Mouse (Mus musculus) heart, embryonic 15.5 days (tissue): ENCODE results near the gene Galnt7. TPM values are rescaled to one million over a fixed set of nuclear protein-coding genes. Genes with fewer than 3 reads are reported as not detected.
A peak's percentile ranks its signal among the peaks of the same experiment; 100 is the strongest.

Experiments
- ATAC-seq: fragments of 200-750 bp; cut with Nextera tagmentation; replicated peaks from 2 replicates; pipeline ENCODE4 v1.8.0; 2017; ENCODE audit warnings: low read depth, moderate TSS enrichment; ENCODE audit not compliant: insufficient number of reproducible peaks, insufficient read depth, low FRiP score
- H3K27ac ChIP-seq: fragments of 300-500 bp; sonication (generic); 2 replicates; pipeline ENCODE4 v1.5.1; 2015; ENCODE audit warnings: mild to moderate bottlenecking, inconsistent platforms
- H3K27me3 ChIP-seq: fragments of 300-500 bp; sonication (generic); 2 replicates; pipeline ENCODE4 v1.6.1; 2015; ENCODE audit warnings: inconsistent platforms
- H3K36me3 ChIP-seq: fragments of 300-500 bp; sonication (generic); 2 replicates; pipeline ENCODE4 v1.6.1; 2015; ENCODE audit warnings: mild to moderate bottlenecking, inconsistent platforms
- H3K4me1 ChIP-seq: fragments of 300-500 bp; sonication (generic); replicated peaks from 2 replicates; pipeline ENCODE4 v1.6.1; 2015; ENCODE audit warnings: inconsistent platforms
- H3K4me2 ChIP-seq: fragments of 300-500 bp; sonication (generic); 2 replicates; pipeline ENCODE4 v1.6.1; 2015; ENCODE audit warnings: inconsistent platforms, mild to moderate bottlenecking, moderate library complexity
- H3K4me3 ChIP-seq: fragments of 300-500 bp; sonication (generic); 2 replicates; pipeline ENCODE4 v1.5.1; 2015; ENCODE audit warnings: mild to moderate bottlenecking, inconsistent platforms
- H3K9ac ChIP-seq: fragments of 300-500 bp; sonication (generic); 2 replicates; pipeline ENCODE4 v1.6.1; 2015; ENCODE audit warnings: mild to moderate bottlenecking, inconsistent platforms
- H3K9me3 ChIP-seq: fragments of 300-500 bp; sonication (generic); replicated peaks from 2 replicates; pipeline ENCODE4 v1.6.1; 2016; ENCODE audit warnings: inconsistent platforms
- WGBS: fragments of 180-500 bp; shearing (Covaris S2); methylation state at CpG from one replicate; pipeline ENCODE4 v1.1.7; 2015; ENCODE audit warnings: mixed read lengths; 5-methylcytosine and 5-hydroxymethylcytosine counted together
- polyA plus RNA-seq: library from polyadenylated mRNA; unstranded; fragments of >200 nt; fragmentation: Nextera tagmentation; extraction: Ambion mirVana; gene quantifications from 2 replicates; pipeline ENCODE4 v1.2.1, GENCODE M21; 2015

Gene Galnt7
- polyA plus RNA-seq, 1 experiment from 2014 or later, result 5.2 TPM

DNA sequence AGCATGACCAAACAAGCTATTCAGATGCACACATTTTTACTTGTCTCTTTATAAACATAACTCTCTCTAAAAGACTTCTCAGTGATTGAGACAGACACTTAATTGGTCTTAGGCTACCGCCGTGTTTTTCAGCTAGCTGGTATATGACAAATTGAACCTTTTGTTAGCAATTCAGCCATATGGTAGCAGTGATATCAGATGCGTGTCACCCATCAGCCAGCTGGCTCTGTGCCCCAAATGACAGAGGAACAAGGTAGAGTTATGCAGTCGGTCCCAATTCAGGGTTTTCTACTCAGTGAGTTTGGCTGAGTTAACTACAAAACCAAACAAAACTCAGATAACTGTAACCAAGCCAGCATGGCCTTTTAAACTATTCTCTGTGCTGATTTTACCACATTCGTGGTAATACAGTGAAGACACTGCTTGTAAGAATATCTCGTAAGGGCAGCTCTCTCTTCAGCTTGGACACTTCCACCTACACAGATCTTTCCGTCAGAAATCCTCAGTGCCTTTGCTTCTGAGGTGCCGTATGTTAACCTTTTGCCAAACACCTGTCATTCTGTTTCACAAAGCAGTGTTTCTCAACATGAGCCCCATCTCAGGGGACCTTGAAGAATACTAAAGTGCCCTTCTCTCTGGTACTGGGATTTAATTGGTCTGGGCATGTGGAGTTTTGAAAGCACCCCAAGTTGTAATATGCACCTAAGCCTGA lies 68.3 kb downstream of the Galnt7 start:
- H3K27ac ChIP-seq, result no peak overlapping the region
- no peaks in the 10 kb centered on the region for H3K4me1 ChIP-seq
- H3K4me3 ChIP-seq, result no peak overlapping the region
- H3K4me2 ChIP-seq, result no peak overlapping the region
- H3K27me3 ChIP-seq, result no peaks in the 10 kb centered on the region
- no peak overlapping the region for H3K9ac ChIP-seq
- no peaks in the 10 kb centered on the region for H3K9me3 ChIP-seq
- 67% methylated on average over 8 of the region's 8 CpGs for WGBS
- H3K36me3 ChIP-seq, result no peaks in the 10 kb centered on the region
- ATAC-seq, result no peak

DNA sequence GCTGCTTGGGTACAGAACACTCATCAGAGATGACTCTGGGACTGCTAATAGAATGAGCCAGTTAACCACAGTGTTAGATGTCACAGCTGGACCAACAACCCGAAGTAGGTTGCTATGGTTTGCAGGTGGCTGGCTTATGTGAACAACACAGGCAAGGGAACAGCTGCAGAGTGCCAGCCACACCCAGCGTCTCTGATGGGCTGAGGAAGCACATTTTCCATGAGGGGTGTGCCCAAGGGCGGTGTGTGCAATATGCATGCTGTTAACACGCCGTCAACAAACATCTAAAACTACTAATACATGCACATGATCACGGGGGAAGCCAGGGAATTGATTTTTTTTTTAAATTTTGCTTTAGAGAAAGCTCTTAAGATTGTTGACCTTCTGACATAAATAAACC lies 73.0 kb downstream of the Galnt7 start:
- H3K4me1 ChIP-seq, result peaks cover 14% of the 10 kb centered on the region
- no peak overlapping the region for H3K9ac ChIP-seq
- ATAC-seq, result no peak; the same call in 1 of the 2 replicates
- H3K4me2 ChIP-seq, result no peak overlapping the region
- no peak overlapping the region for H3K4me3 ChIP-seq
- 67% methylated on average over 6 of the region's 6 CpGs for WGBS
- no peaks in the 10 kb centered on the region for H3K36me3 ChIP-seq
- no peaks in the 10 kb centered on the region for H3K27me3 ChIP-seq
- H3K27ac ChIP-seq, result no peak overlapping the region
- H3K9me3 ChIP-seq, result no peaks in the 10 kb centered on the region

DNA sequence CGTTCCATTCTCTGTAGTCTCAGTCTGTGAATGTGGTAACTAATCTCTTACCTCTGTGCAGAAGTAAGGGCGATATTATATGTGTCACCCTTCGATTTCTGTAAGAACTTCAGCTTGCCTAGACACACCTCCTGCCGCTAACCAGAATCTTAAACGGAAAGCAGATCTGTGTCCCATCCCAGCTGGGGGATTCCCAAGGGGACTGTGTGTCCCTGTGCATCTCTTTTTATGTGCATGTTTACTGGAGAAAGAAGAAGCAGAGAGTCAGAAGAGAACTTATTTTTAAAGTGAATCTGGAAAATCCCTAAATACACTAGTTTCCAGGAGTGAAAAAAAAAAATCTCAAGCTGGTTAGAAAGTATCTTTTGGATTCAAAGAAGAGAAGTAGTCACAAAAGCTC lies 75.5 kb downstream of the Galnt7 start:
- no peak overlapping the region for H3K4me2 ChIP-seq
- no peaks in the 10 kb centered on the region for H3K9me3 ChIP-seq
- no peaks in the 10 kb centered on the region for H3K27me3 ChIP-seq
- no peaks in the 10 kb centered on the region for H3K36me3 ChIP-seq
- no peak overlapping the region for H3K9ac ChIP-seq
- H3K4me3 ChIP-seq, result no peak overlapping the region
- 73% methylated on average over 5 of the region's 5 CpGs for WGBS
- ATAC-seq, result no peak
- peaks cover 24% of the 10 kb centered on the region for H3K4me1 ChIP-seq
- no peak overlapping the region for H3K27ac ChIP-seq

DNA sequence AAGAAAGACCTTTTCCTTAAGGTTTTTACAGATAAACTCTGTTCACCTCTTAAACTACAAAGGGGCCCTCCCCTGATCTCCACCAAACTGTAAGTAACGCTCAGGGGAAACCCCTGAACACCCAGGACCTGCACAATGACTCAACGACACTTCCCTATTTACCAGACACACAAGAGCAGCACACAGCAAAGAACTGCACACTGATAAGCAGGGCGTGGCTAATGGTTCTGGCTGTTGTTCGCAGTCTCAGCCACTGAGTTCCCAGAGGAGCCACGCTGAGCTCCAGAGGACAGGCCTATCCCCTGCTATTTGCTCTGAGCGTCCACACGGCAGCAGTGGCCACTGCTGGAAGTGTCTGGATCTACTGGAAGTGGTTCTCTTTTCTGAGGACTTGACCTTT lies 76.6 kb downstream of the Galnt7 start:
- Histone ChIP-seq H3K9ac (peak overlapping the region; percentile 8; the same call in 1 of the 2 replicates), H3K4me2 (peak overlapping the region; percentile 3; the same call in 1 of the 2 replicates), H3K27me3 (no peaks in the 10 kb centered on the region), H3K4me1 (peaks cover 26% of the 10 kb centered on the region), H3K27ac (peak overlapping the region; percentile 47), H3K9me3 (no peaks in the 10 kb centered on the region), H3K4me3 (no peak overlapping the region), H3K36me3 (no peaks in the 10 kb centered on the region)
- WGBS, result 14% methylated on average over 7 of the region's 7 CpGs
- ATAC-seq, result peak; percentile 81

DNA sequence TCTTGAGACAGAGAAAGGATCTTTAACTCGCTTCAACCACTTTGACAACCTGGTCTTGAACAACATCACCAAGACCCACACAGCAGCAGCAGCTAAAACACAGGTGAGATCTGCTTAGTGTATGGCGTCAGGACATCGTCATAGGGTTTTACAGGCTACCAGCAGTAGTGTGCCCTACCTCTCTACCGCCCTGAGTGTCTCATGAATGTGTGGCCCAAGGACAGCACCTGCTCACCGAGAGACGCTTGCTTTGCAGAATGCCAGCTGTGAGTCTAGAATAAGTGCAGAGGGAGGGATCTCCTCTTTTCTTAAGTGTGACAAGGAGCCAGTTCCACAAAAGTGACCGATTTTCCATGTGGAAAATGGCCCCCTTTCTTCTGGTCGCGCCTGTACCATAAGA lies 77.5 kb downstream of the Galnt7 start:
- no peaks in the 10 kb centered on the region for H3K36me3 ChIP-seq
- H3K27me3 ChIP-seq, result no peaks in the 10 kb centered on the region
- H3K4me1 ChIP-seq, result peaks cover 26% of the 10 kb centered on the region
- no peak for ATAC-seq
- H3K9me3 ChIP-seq, result no peaks in the 10 kb centered on the region
- H3K4me2 ChIP-seq, result no peak overlapping the region
- no peak overlapping the region for H3K27ac ChIP-seq
- H3K4me3 ChIP-seq, result no peak overlapping the region
- WGBS, result 89% methylated on average over 9 of the region's 9 CpGs
- no peak overlapping the region for H3K9ac ChIP-seq

DNA sequence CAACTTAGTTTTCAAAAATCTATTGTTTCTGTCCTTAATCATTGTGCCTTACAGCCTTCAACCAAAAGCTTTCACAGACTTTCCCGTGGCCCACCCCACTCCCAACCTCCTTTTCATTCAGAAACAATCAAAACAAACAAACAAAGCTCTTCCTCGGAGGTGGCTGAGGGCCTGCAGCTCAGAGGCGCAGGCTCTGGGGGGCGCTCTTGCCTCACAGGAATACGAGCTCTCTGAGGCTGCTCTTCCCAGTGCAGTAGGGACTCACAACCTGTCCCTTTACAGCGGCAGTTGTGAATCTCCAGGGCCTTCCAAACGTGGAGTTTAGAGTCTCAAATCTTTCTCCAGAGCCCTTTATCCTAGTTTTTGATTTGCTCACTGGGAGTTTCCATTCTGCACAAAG lies 78.4 kb downstream of the Galnt7 start:
- H3K9ac ChIP-seq, result no peak overlapping the region
- no peak overlapping the region for H3K4me2 ChIP-seq
- no peak overlapping the region for H3K4me3 ChIP-seq
- H3K27ac ChIP-seq, result no peak overlapping the region
- WGBS, result 12% methylated on average over 7 of the region's 7 CpGs
- H3K9me3 ChIP-seq, result no peaks in the 10 kb centered on the region
- H3K27me3 ChIP-seq, result no peaks in the 10 kb centered on the region
- H3K4me1 ChIP-seq, result peaks cover 26% of the 10 kb centered on the region
- no peaks in the 10 kb centered on the region for H3K36me3 ChIP-seq
- ATAC-seq, result no peak

DNA sequence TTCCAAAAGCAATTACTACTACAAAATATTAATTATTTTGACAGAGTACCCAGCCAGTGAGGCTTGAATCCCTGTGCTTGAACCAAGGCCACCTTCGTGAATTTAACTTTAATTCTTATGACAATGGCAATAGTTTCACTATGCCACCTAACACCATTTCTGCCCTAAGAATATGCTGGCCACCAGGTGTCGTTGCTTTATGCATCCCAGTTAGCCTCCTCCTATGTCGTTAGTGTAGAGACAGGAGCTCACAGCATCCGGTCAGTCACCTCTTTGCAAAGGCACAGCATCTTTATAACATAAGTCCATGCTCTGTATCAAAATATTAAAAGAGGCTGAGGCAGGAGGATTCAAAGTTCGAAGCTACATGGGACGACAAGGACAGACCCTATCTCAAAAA lies 79.0 kb downstream of the Galnt7 start:
- Histone ChIP-seq H3K27ac (no peak overlapping the region), H3K4me1 (peaks cover 26% of the 10 kb centered on the region), H3K9ac (no peak overlapping the region), H3K27me3 (no peaks in the 10 kb centered on the region), H3K9me3 (no peaks in the 10 kb centered on the region), H3K4me3 (no peak overlapping the region), H3K4me2 (no peak overlapping the region), H3K36me3 (no peaks in the 10 kb centered on the region)
- 71% methylated on average over 6 of the region's 6 CpGs for WGBS
- no peak for ATAC-seq

DNA sequence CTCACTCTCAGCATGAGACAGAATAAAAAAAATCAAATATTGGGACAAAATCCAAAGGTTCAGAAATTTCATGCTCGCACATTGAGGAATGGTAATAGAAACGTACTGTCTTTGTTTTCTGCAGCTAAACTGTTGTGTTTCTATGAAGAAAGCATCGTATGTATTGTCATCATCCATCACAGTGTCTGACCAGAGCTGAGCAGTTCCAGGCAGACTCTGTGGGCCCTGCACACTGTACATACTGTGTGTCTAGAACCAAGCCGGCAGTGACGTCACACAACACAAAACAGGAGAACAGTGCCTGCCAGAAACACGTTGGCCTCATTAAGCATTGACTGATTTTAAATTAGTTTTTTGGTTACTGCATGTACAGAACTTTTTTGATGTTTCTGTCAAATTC lies 82.9 kb downstream of the Galnt7 start:
- no peaks in the 10 kb centered on the region for H3K36me3 ChIP-seq
- no peak for ATAC-seq
- H3K4me3 ChIP-seq, result no peak overlapping the region
- no peak overlapping the region for H3K4me2 ChIP-seq
- 66% methylated on average over 6 of the region's 6 CpGs for WGBS
- H3K9me3 ChIP-seq, result no peaks in the 10 kb centered on the region
- H3K9ac ChIP-seq, result no peak overlapping the region
- H3K27ac ChIP-seq, result no peak overlapping the region
- no peaks in the 10 kb centered on the region for H3K27me3 ChIP-seq
- H3K4me1 ChIP-seq, result peaks cover 12% of the 10 kb centered on the region

DNA sequence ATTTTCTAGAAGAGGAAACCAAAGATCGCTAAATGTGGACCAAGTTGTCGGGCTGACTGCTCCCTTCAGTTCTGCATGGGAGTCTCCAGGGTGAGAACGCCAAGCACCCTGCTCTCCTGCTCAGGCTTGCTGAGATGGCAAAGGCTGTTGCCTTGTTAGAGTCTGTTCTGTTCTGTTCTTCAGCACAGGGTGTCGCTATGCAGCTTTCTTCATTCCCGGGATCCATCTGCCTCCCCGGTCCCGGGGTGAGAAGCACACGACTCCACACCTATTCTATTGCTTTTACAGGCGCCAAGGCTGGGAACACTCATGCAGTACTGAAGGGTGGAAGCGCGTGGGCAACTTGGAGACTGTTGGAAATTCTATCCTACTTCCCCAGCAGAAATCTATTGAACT lies 83.4 kb downstream of the Galnt7 start:
- no peaks in the 10 kb centered on the region for H3K9me3 ChIP-seq
- H3K27me3 ChIP-seq, result no peaks in the 10 kb centered on the region
- ATAC-seq, result no peak
- H3K4me3 ChIP-seq, result no peak overlapping the region
- H3K9ac ChIP-seq, result no peak overlapping the region
- H3K4me1 ChIP-seq, result peaks cover 12% of the 10 kb centered on the region
- H3K27ac ChIP-seq, result no peak overlapping the region
- no peak overlapping the region for H3K4me2 ChIP-seq
- WGBS, result 39% methylated on average over 11 of the region's 11 CpGs
- H3K36me3 ChIP-seq, result no peaks in the 10 kb centered on the region

DNA sequence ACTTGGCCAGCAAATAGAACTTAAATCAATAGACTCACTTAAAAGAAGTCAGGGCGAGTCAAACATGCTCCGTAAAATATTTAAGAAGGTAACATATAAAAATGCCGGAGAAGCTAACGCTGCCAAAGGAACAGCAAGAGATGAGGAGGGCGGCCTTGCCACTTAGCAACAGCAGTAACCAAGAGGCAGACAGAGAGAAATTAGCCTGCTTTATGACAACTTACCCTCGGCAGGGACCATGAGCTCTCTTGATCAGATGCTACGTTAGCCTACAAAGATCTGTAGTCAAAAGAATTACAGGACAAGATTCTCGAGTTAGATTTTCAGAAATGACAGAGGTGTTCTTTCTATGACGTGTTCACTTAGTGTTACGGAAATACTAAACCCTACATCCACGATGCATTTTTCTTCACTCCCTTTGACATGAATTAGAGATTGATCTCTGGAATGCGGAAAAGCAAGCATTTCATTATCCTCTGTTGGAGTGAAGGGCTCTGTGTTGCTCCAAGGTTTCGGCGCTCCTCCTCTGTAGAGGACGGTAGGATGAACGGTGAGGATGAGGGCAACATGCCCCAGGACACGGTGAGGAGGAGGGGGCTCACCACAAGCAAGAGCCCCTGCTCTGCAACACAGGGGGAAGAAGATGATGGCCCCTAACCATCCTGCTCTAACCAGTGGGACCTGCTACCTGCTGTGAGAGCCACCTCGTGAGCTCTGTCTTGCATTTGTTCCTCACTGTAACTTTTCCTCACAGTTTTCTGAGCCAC lies 84.0 kb downstream of the Galnt7 start:
- no peak for ATAC-seq
- 79% methylated on average over 18 of the region's 18 CpGs for WGBS
- Histone ChIP-seq H3K9ac (no peak overlapping the region), H3K4me1 (peaks cover 12% of the 10 kb centered on the region), H3K4me3 (no peak overlapping the region), H3K9me3 (no peaks in the 10 kb centered on the region), H3K4me2 (no peak overlapping the region), H3K27ac (no peak overlapping the region), H3K36me3 (no peaks in the 10 kb centered on the region), H3K27me3 (no peaks in the 10 kb centered on the region)

DNA sequence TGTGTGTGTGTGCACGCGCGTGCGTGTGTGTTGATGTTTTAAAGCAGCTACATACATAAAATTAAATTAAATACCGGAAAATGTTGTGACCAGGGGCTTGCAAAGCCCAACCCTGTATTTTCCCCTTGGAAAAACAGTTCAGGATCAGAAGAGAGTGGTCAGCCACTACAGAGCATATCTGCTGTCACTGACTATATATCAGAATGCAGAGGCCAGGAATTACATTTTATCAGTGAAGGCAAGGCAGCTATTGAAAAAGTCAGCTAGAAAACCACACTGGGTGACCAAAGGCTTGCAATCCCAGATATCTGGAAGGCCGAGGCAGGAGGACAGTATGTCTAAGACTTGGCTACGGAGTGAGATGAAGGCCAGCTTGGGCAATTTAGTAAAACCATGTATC lies 84.8 kb downstream of the Galnt7 start:
- ATAC-seq, result no peak
- H3K4me3 ChIP-seq, result no peak overlapping the region
- H3K9me3 ChIP-seq, result no peaks in the 10 kb centered on the region
- no peak overlapping the region for H3K4me2 ChIP-seq
- 83% methylated on average over 7 of the region's 7 CpGs for WGBS
- peaks cover 9% of the 10 kb centered on the region for H3K4me1 ChIP-seq
- H3K9ac ChIP-seq, result no peak overlapping the region
- H3K36me3 ChIP-seq, result no peaks in the 10 kb centered on the region
- no peak overlapping the region for H3K27ac ChIP-seq
- H3K27me3 ChIP-seq, result no peaks in the 10 kb centered on the region

DNA sequence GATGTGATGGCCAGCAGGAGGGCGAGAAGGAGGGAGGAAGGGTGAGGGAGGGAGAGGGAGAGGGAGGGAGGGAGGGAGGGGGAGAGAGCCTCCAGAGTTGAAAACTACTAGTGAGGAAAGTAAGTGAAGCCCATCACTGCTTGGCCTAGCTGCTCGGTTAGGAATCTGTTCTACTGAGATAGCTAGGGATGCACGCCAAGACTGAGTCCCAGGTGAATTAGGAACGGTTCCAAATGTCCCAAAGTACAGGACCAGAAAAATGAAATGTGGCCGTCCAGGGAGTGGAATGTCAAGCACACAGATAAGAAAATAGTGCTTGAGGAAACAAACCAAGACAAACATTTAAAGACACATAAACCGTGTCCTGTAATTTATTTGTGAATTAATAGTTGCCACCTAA lies 87.8 kb downstream of the Galnt7 start:
- WGBS, result 31% methylated on average over 6 of the region's 6 CpGs
- Histone ChIP-seq H3K27ac (no peak overlapping the region), H3K27me3 (no peaks in the 10 kb centered on the region), H3K4me3 (no peak overlapping the region), H3K9me3 (no peaks in the 10 kb centered on the region), H3K36me3 (no peaks in the 10 kb centered on the region), H3K9ac (no peak overlapping the region), H3K4me1 (no peaks in the 10 kb centered on the region; the same call in 1 of the 2 replicates), H3K4me2 (no peak overlapping the region)
- no peak for ATAC-seq
